Mouse (Mus musculus) ES-CJ7 (cell line): ENCODE data around the gene Sdhaf4.

Experiments
- DNase-seq: peaks from one replicate; pipeline ENCODE4 v3.0.0; 2011; ENCODE audit warnings: low read depth, low spot score

Sdhaf4 gene

GRCm38 (mm10) chr1:23955539-23955938 is 49.9 kb downstream of the Sdhaf4 start:
- DNase-seq: no peak

GRCm38 (mm10) chr1:23953921-23954320 is 51.5 kb downstream of the Sdhaf4 start:
- DNase-seq: no peak

GRCm38 (mm10) chr1:23948778-23949699 is 56.4 kb downstream of the Sdhaf4 start:
- DNase-seq: peak; percentile 29

GRCm38 (mm10) chr1:23948290-23948689 is 57.2 kb downstream of the Sdhaf4 start:
- no peak for DNase-seq
